Mouse (Mus musculus): ENCODE results near the gene Nrxn3.

DNA sequence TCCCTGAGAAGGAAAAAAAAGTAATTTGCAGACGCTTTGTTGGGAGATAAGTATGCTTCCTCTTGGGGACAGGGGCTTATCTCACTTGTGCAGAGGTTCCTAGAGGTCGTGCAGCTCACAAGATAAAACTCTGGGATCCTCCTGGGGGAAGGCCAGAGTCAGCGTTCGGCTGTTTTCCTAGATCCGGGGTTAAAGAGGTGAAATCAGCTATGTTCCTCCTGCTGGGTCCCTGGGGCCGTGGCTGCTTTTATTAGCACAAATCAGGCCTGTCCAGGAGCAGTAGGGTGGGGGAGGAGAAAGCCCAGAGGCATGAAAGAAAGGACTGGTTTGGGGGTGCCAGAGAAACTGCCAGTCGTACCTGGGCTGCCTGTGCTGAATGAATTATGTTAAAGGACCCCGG lies 261.7 kb downstream of the Nrxn3 start:
- TF ChIP-seq GATA1 (IDR thresholded peaks at IDR 0.05; ENCODE audit: borderline replicate concordance, low read length) (no peak), FLI1 (IDR thresholded peaks at IDR 0.05; ENCODE audit: low read length) (no peak)
